Mouse (Mus musculus) right cerebral cortex, postnatal 25 days (tissue): ENCODE measurements around the gene Arhgef10l.
A peak's percentile ranks its signal among the peaks of the same experiment; 100 is the strongest.
"Not testable (repeated sequence)": the region's sequence is repeated elsewhere in the genome, so short reads cannot be mapped to it uniquely, and the experiment has no call there.

ENCODE experiments used
- DNase-seq: peaks from one replicate; pipeline ENCODE4 v3.0.0; 2022

Arhgef10l gene

DNA sequence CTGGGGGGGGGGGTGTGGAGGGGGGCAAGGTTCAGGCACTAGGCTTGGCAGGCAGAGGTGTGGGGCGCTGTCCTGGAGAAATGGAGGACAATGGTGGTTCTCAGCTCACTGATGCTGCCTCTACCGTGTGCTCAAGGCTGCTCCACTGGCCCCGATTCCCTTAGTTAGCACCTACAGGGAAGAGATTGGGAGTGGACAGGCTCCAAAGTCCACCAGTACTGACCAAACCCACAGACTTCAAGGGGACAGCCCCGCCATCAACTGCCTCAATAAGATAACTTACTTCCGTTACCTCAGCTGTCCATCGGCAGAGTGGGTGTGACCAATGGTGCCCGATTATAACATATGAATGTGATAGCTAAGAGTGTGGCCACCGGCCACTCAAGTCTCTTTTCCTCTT, 61.3 kb downstream of the Arhgef10l start:
- DNase-seq: no peak

DNA sequence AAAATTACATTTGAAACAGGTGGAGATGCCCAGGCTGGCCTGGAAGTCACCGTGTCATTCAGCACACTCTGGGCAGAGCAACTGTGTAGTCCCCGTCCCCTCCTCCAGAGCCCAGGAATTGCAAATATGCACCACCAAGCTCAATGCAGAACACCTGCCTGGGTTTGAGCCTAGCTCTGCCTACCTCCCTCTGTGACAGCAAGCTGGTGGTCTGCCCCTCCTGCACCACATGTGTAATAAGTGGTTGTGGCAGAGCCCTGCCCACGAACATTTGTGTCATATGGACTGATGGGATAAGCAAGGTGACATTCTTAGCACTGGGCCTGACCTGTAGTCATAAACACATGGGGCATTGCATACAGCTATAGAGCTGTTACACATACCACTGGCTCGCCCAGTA, 63.8 kb downstream of the Arhgef10l start:
- DNase-seq: no peak

DNA sequence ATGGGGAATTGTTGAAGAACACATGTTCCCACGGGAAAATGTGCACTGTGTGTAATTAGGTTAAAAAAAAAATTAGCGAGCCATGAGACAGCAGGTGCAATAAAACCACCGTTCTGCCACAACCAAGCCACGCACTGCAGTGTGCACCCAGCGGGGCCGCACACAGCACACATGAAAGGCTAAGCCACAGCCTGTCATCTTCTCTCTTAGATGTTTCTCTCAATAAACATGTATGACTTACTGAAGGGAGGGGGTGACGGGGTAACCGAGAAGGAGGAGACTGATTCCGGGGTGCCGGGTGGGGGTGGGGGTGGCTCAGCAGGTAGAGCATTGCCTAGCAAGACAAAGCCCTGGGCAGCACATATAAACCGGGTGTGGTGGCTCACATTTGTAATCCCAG, 64.7 kb downstream of the Arhgef10l start:
- no peak for DNase-seq

DNA sequence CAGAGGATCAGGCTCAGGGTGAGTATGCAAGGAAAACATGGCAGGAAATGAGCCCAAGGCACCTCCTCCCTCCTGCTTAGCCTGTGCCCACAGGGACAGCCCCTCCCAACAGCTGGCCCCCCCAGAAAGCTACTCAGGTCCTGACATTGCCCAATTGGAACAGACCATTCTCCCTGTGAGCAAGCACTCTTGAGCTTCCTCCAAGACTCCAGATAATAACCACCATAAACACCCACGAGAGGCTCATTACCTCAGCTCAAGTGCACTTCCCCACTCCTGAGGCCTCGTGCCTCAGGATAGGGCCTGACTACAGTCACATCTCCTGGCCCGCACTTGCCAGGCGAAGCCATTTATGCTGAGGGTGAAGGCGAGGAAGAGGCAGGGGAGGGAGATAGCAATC, 67.0 kb downstream of the Arhgef10l start:
- no peak for DNase-seq

DNA sequence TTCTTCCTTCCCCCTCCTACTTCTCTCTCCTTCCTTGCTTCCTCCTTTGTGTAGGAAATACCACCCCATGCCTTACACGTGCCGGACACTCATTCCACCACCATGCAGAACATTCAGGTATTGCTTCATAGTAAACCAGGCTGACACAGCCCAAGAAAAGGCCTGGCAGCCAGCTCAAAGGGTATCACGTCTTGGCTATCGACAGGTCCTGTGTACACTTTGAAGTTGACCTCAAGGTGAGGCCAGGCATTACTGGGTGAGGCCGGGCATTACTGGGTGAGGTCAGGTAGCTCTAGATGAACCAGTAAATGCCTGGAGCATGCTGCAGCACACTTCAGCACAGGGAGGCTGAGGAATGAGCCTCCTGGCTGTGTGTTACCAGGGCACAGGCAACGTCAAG, 67.9 kb downstream of the Arhgef10l start:
- no peak for DNase-seq

DNA sequence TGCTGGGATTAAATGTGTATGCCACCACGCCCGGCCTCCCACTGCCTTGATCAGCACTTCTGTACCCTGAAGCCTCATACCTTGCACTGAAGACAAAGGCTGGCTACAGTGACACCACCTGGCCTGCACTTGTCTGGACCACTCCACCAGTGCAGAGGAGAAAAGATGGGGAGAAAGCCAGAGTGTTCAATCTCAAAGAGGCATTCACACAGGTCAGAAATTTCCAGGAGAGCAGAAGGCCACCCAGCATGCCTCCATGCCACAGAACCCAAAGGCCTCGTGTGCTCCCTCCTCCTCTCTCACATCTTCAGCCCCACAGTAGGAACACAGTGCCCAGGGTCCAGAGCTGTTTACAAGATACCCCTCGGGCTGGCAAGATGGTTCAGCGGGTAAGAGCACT, 68.4 kb downstream of the Arhgef10l start:
- no peak for DNase-seq

DNA sequence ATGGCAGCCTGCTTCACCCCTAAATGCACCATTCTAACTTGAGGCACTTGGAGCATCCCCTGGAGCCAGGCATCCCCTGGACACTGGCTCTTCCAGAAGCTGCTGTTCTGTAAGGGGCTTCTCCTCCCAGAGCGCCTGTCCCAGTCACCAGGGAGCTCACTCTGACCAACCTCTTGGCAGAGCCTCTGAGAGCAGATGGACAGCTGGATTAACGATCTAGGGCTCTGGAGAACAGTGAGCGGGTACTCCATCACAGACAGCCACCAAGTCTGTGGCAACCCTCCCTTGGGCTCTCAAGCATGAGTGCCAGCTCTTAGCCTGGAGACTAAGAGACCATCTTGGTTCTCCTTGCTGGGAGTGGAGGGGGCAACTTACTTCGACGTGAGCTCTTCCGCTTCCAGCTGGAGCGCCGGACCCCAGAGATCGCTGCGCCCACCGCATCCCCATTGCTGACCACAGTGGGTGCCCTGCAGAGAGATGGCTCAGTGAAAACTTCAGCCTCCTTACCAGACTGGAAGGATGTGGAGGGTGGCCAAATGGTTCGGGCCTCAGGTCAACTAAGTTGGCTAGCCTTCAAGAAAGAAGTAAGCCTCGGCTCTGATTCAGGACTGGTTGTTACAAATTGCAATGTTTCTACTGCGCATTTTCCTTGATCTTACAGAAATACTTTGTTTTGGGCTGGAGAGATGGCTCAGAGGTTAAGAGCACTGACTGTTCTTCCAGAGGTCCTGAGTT, 71.9 kb downstream of the Arhgef10l start:
- DNase-seq: no peak

DNA sequence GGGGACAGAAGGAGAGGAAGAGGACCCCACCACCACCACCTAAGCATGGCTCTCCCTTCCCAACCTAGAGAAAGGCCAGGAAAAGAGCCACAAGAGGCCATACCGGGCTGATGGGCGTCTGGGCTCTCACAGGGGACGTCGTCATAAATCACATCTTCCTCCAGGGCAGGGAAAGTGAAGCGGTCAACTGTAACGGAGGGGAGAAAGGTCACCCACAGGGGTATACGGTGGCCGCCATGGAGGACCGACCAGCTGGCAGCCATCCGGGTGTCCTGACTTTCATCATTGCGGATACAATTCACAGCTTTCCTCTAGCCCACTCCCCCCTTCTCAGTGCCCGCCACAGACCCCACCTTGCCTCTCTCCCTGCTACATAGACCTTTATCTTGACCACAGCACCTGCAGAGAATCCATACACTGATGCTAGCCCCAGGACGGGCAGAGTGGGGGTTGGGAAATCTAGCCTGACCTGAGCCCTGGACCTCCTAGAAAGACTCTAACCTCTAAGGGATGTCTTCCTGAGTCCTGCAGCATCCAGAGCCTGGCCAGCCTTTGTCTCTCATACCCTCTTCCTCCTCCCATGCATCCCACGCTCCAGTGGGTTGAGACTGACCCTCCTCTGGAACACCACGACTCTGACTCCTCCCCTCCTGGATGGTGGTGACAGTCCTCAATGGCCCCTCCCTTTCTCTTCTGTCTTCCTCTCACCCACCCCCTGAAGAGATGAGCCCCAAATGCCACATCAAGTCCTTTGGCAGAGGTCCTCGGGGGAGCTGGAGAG, 72.6 kb downstream of the Arhgef10l start:
- no peak for DNase-seq

DNA sequence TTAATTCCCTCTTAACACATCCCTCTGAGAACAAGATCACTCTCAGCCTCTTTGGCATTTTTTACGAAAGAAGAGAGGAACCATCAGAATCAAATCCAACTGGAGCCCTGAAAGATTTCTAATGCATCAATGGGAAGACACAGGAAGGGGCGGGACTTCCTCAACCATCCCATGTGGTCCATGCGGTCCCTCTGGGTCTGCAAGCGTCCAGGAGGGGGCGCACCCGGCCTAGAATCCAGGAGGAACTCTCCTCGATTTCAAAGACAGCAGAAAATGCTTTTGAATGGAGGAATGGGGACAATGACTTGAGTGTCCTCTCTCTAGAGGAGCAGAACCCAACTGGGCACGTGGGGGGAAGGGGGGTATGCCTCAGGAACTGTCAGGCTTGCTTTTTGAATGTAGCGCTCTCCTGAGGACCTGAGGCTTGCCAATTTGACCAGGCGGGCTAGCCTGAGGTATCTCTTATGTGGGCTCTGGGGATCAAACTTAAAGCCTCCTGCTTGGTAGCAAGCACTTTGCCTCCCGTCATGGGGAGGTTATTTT, 73.5 kb downstream of the Arhgef10l start:
- DNase-seq: peak; percentile 69

DNA sequence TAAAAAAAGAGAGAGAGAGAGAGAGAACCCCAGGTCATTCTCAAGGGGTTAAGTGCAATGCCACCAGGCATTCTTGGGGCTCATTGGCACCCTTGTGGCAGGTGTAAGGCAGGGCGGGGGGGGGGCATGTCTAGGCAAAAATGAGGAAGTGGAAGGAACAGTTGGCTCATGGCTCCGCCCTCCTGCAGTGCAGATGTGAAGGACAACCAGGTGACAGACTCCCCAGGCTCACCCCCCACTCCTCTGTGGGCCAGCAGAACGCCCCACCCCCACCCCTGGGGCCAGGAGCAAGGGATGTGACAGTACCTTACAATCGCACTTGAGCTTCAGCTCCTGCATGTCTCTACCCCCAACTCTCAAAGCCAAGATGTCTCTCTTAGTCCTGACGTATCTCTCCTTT, 79.3 kb downstream of the Arhgef10l start:
- no peak for DNase-seq

DNA sequence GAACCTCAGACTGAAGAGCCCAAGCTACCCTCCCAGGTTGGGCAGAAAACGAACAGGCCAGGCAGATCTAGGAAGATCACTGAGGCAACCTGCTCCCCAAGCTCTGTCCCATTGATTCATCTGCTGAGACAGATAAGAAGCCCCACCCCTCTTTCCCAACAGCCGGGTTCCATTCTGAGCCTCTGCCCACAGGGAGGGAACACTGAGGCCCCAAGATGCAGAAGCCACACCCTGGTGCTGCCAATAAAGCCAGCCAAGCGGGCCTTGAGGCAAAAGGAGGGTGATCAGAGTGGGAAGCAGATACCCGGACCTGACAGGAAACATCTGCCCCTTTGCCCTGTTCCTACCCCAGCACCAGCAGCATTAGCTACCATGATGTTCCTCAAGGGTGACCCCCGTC, 81.6 kb downstream of the Arhgef10l start:
- DNase-seq: no peak

DNA sequence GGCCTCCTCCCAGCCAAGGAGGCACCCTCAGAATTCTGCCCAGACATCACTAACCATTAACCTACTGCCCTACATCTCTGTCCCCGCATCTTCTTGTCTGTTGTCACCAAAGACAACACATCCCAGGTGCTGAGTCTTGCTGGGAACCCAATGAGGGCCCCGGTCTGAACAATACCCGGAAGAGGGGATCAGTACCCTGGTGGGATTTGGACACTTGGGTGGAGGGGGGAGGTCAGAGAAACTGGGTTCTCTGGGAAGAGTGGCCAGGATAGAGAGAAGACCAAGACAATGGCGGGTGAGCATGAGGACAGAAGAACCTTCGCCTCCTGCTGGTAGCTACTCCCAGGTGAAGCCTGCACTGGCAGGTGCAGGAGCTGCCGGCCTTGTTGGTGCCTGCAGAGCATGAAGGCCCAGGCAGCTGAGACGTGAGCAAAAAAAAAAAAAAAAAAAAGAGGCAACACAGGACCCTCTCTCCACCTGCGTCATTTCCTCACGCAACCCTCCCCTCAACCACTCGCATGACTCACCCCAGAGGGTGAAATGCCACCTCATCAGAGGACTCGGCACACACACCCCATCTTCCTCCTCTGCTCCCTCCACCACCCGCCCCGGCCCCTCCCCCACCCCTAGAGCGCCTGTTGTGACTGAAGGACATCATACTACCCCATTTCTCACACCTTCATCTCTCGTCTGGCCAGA, 83.3 kb downstream of the Arhgef10l start:
- no peak for DNase-seq

DNA sequence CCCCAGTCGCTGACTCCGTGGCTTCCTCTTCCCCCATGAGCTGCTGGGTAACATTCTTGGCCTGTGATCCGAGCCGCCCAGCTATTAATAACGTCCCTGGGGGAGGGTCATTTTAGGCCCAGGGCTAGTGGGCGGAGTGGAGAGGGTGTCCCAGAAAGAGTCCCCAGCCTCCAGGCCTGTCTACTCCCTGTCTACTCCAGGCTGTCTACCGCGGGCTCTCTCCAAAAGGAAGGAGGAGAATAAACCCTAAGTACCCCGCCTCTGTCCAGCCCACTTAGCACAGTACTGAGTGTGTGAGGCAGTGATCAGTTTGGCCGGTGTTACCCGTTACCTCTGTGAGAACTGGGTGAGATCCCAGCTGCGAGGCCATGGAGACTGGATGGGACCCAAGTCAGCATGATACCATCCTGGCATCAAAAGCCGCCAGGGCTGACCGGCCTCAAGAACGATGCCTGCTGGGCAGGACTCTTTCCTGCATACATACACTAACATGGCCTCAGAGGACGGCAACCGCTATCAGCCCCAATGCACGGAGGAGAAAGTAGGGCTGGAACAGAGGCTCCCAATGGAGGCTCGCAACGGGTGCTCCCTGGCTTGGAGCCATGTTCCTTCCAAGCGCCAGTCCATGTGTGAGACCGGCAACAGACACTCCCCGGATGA, 84.0 kb downstream of the Arhgef10l start:
- no peak for DNase-seq

DNA sequence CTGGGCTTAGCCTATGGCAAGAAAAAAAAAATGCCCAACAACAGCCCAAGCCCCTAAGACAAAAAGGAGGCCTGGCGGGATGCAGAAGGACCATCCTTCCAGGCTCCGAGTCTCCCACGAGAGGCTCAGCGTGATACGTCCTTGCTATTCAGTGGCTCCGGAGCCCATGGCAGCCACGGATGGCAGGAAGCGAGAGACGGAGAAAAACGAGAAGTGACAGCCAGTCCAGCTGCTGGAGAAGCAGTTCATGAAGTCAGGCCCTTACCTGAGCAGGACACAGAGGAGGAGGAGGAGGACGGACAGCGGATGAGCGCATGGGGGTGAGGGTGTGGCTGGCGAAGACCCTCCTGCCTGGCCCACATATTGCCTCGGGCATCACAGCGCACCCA, 84.5 kb downstream of the Arhgef10l start:
- no peak for DNase-seq

DNA sequence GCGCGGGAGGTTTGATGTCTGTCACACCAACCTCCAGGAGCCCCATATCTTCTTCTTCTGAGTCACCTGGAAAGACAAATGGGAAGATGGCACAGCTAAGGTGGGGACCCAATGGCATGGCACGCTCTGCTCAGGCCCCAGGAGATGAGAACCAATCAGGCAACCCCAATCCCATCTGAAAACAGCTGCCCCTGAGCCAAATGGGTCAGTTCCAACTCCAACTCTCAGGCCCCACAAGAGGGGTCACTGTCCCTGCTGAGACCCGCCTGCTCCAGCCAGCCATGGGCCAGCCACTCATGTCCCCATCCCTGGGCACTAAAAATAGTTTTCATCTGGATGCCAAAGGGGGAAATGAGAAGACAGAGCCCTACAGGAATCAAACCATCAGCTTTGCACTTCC, 84.9 kb downstream of the Arhgef10l start:
- no peak for DNase-seq

DNA sequence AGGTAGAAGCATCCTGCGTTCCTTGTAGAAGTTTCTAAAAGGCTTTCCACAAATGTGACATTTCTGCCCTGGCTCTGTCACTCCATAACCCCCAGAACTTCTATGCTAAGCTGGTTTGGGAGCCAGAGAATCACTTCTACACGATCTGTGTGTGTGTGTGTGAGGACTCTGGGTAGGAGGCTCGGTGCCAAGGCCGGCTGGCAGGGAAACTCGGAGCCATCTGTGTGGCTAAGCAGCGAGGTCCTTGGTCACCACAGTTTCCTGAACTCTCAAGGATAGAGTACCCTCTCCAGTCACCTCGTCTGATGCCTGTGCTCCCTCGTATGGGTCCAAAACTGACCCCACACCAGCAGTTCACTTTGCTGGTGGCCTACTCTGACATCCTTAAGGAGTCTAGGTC, 86.2 kb downstream of the Arhgef10l start:
- no peak for DNase-seq

DNA sequence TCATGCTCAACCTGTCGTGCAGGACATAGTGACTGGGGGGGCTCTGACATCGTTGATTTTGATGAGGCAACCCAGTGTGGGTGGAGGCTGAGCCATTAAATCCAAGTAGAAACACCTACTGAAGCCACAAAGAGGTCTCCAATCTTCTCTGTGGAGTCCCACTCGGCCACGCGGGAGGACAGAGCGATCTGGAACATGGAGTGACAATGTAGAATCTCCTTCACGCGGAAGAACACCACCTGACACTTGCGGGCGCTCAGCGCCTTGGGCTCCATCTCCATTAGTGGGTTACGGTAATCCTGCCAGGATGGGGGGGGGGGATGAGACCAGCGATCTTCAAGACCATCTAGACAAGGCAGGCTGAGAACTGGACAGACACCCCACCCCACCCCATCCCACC, 86.7 kb downstream of the Arhgef10l start:
- no peak for DNase-seq

DNA sequence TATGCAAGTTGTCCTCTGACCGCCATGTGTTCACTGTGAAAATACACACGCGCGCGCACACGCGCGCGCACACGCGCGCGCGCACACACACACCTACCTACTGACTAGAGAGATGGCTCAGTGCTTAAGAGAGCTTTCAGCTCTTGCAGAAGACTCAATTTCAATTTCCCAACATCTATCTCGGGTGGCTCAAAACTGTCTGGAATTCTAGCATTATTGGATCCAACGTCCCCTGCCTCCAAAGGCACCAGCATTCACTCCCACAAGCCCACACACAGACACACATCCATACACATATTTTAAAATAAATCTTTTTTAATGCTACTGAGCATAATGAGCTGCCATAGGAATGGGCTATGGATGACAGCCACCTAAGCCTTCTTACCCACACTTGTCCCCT, 89.2 kb downstream of the Arhgef10l start:
- DNase-seq: no peak

DNA sequence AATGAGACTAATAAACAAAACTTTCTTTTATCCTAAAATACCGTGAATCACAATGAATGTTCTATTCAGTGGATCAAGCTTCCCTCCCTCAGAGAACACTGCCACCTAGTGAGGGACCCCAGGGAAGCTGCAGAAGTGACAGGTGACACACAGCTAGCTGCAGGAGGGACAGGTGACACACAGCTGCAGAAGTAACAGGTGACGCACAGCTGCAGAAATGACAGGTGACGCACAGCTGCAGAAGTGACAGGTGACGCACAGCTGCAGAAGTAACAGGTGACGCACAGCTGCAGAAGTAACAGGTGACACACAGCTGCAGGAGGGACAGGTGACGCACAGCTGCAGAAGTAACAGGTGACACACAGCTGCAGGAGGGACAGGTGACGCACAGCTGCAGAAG, 90.9 kb downstream of the Arhgef10l start:
- not testable (repeated sequence) for DNase-seq

DNA sequence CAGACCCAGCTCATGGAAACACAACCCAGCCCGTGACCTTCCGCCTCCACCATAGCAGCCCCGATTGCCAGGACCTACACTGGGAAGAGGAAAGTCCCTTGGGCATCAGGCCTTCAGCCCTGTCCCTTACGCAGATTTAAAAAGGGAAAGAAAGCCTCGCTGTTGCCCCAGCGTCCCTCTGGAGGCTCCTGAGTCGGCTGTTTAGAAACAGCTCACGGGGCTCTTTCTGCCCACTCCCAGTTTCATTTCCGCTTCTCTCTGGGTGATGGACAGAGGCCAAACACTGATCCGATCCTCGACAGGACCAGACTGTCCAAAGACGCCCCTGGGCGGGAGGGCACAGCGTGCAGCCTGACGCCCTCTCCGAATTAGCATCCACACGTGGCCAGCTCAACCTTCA, 93.4 kb downstream of the Arhgef10l start:
- DNase-seq: no peak

DNA sequence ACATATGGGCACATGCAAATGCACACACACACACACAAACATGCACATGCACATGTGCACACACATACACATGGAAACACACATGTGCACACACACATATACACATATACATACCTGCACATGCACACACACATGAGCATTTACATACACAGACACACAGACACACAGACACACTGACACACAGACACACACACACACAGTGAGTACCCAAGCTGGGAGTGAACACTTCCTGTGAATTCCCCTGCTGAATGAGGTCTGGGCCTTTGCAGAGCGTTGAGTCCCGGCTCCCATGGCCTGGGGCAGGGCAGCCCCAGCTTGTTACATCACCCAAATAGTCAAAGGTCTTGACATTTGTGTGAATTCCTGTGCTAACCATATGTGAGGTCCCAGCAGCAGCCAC, 96.4 kb downstream of the Arhgef10l start:
- DNase-seq: no peak

DNA sequence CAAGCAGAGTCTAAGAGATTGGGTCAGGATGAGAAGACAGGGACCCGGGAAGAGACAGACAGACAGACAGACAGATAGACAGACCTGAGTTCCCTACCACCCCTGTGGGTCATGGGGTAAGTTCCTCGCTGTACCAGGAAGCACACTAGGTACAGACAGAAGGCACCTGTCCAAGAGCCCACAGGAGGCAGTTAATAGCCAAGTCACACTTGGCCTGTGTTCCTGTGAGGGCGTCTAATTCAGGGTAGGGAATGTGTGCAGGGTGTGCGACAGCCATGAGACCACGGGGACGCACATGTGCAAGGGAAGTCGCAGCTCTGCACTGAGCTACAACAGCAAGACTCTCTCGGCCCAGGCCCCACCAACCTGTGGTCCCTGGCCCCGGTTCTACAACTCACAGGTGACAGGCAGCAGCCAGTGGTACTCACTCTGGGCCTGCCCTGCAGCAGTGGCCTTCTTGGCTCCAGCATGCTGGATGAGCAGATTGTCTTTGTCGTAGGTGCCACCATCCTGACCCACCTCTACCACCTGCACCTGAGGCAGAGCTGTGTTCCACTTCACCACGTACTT, 97.8 kb downstream of the Arhgef10l start:
- DNase-seq: no peak

DNA sequence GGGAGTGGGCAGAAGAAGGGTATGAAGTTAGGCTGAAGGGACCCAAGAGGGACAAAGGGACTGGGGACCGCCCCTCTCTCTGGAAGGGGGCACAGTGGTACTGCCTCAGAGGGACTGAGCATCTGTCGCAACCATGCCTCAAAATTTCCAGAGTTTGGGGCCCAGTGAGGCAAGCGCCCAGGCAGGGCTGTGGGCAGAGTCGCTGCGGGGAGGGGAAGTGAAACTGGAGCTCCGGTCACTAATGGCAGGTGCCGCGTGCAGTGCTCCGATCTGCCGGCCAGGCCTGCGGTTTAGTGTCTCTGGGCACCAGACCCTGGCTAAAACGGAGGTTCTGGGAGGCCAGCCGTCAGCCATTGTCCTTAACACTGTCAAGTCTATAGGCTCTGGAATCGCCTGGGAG, 99.0 kb downstream of the Arhgef10l start:
- no peak for DNase-seq
